Mouse (Mus musculus) forebrain, postnatal 0 days (tissue): Measurements from ENCODE around the gene Foxf2. TPM values are rescaled to one million over a fixed set of nuclear protein-coding genes. Genes with fewer than 3 reads are reported as not detected.

ENCODE experiments used
- ATAC-seq: fragments of 200-750 bp; cut with Nextera tagmentation; 2 replicates; pipeline ENCODE4 v1.8.0; 2017; ENCODE audit warnings: mild to moderate bottlenecking, moderate library complexity
- DNase-seq: peaks from one replicate; pipeline ENCODE4 v3.0.0-alpha.2; 2015
- H3K27ac ChIP-seq: fragments of 300-500 bp; sonication (generic); 2 replicates; pipeline ENCODE4 v1.5.1; 2014; ENCODE audit warnings: low read depth, mild to moderate bottlenecking, antibody characterized with exemption, low read length, moderate library complexity, mixed read lengths
- H3K27me3 ChIP-seq: fragments of 300-500 bp; sonication (generic); 2 replicates; pipeline ENCODE4 v1.6.1; 2014; ENCODE audit warnings: mild to moderate bottlenecking, low read length, mixed read lengths; ENCODE audit not compliant: insufficient read depth
- H3K36me3 ChIP-seq: fragments of 300-500 bp; sonication (generic); 2 replicates; pipeline ENCODE4 v1.6.1; 2014; ENCODE audit warnings: mild to moderate bottlenecking, moderate library complexity; ENCODE audit not compliant: insufficient read depth
- H3K4me1 ChIP-seq: fragments of 300-500 bp; sonication (generic); 2 replicates; pipeline ENCODE4 v1.6.1; 2014; ENCODE audit warnings: antibody characterized with exemption; ENCODE audit not compliant: insufficient read depth
- H3K4me2 ChIP-seq: fragments of 300-500 bp; sonication (generic); 2 replicates; pipeline ENCODE4 v1.6.1; 2014; ENCODE audit warnings: low read depth, mild to moderate bottlenecking, moderate library complexity
- H3K4me3 ChIP-seq: fragments of 300-500 bp; sonication (generic); 2 replicates; pipeline ENCODE4 v1.5.1; 2014; ENCODE audit warnings: low read depth, low read length, mixed read lengths
- H3K9ac ChIP-seq: fragments of 300-500 bp; sonication (generic); 2 replicates; pipeline ENCODE4 v1.6.1; 2014; ENCODE audit warnings: mild to moderate bottlenecking
- H3K9me3 ChIP-seq: fragments of 300-500 bp; sonication (generic); 2 replicates; pipeline ENCODE4 v1.6.1; 2016; ENCODE audit warnings: low read length
- CTCF ChIP-seq: sonication (generic); IDR thresholded peaks from 2 replicates; pipeline ENCODE4 v1.5.1; 2016; ENCODE audit warnings: antibody characterized with exemption, control low read depth, low read depth
- WGBS: fragments of 180-500 bp; shearing (Covaris S2); extraction: QIAGEN DNeasy Blood & Tissue Kit; methylation state at CpG from one replicate; pipeline ENCODE4 v1.1.7; 2014; 5-methylcytosine and 5-hydroxymethylcytosine counted together
- polyA plus RNA-seq: library from polyadenylated mRNA; unstranded; fragments of >200 nt; fragmentation: Nextera tagmentation; extraction: Ambion mirVana; gene quantifications from 2 replicates; pipeline ENCODE4 v1.2.1, GENCODE M21; 2015
- total RNA-seq: library from RNA; depleted of rRNA; stranded (reverse); fragments of >200 nt; gene quantifications from 2 replicates; pipeline ENCODE4 v1.2.3, GENCODE M21; 2014

Gene Foxf2
- total and polyA plus RNA-seq, 2 experiments from 2014 or later: 5.7 to 7.8 TPM

- 3% methylated on average over 33 of the region's 33 CpGs for WGBS
- H3K27ac ChIP-seq: no peak overlapping the region
- DNase-seq (no peak), ATAC-seq (no peak)
- H3K9me3 ChIP-seq: no peaks in the 10 kb centered on the region
- no peak overlapping the region for H3K4me3 ChIP-seq
- H3K4me1 ChIP-seq: no peaks in the 10 kb centered on the region
- H3K4me2 ChIP-seq: peak overlapping the region; percentile 20; the same call in 1 of the 2 replicates
- no peak for TF ChIP-seq CTCF
- H3K9ac ChIP-seq: no peak overlapping the region
- peaks cover 94% of the 10 kb centered on the region for H3K27me3 ChIP-seq
- H3K36me3 ChIP-seq: no peaks in the 10 kb centered on the region
Observed at GRCm38 (mm10) chr13:31619826-31620498, 5.7 kb upstream of the Foxf2 start.

GRCm38 (mm10) chr13:31620499-31620847, 5.1 kb upstream of the Foxf2 start:
- TF ChIP-seq CTCF: no peak
- H3K9me3 ChIP-seq: no peaks in the 10 kb centered on the region
- no peaks in the 10 kb centered on the region for H3K36me3 ChIP-seq
- no peak overlapping the region for H3K9ac ChIP-seq
- no peak overlapping the region for H3K27ac ChIP-seq
- ATAC-seq (no peak), DNase-seq (no peak)
- H3K4me2 ChIP-seq: peak overlapping the region; percentile 20; the same call in 1 of the 2 replicates
- no peak overlapping the region for H3K4me3 ChIP-seq
- peaks cover 94% of the 10 kb centered on the region for H3K27me3 ChIP-seq
- no peaks in the 10 kb centered on the region for H3K4me1 ChIP-seq
- WGBS: 1% methylated on average over 10 of the region's 10 CpGs

GRCm38 (mm10) chr13:31620937-31621336, 4.7 kb upstream of the Foxf2 start:
- WGBS: 5% methylated on average over 4 of the region's 4 CpGs
- Histone ChIP-seq H3K4me2 (no peak overlapping the region), H3K27ac (no peak overlapping the region), H3K9me3 (no peaks in the 10 kb centered on the region), H3K4me3 (no peak overlapping the region), H3K36me3 (no peaks in the 10 kb centered on the region), H3K9ac (no peak overlapping the region), H3K27me3 (peaks cover 94% of the 10 kb centered on the region), H3K4me1 (no peaks in the 10 kb centered on the region)
- ATAC-seq: no peak
- DNase-seq: no peak
- TF ChIP-seq CTCF: no peak

GRCm38 (mm10) chr13:31621741-31622140, 3.9 kb upstream of the Foxf2 start:
- no peak for DNase-seq
- no peak for TF ChIP-seq CTCF
- peaks cover 90% of the 10 kb centered on the region for H3K27me3 ChIP-seq
- WGBS: 5% methylated on average over 9 of the region's 9 CpGs
- no peak overlapping the region for H3K4me3 ChIP-seq
- H3K4me1 ChIP-seq: 0 out of 2 replicates have a peak, but pooled peaks cover 7% of the 10 kb centered on the region
- no peaks in the 10 kb centered on the region for H3K9me3 ChIP-seq
- no peaks in the 10 kb centered on the region for H3K36me3 ChIP-seq
- no peak overlapping the region for H3K27ac ChIP-seq
- no peak for ATAC-seq
- no peak overlapping the region for H3K4me2 ChIP-seq
- H3K9ac ChIP-seq: no peak overlapping the region

- Histone ChIP-seq H3K4me1 (0 out of 2 replicates have a peak, but pooled peaks cover 7% of the 10 kb centered on the region), H3K27me3 (peaks cover 90% of the 10 kb centered on the region), H3K27ac (no peak overlapping the region), H3K4me3 (no peak overlapping the region), H3K36me3 (no peaks in the 10 kb centered on the region), H3K9ac (no peak overlapping the region), H3K4me2 (no peak overlapping the region), H3K9me3 (no peaks in the 10 kb centered on the region)
- no peak for DNase-seq
- TF ChIP-seq CTCF: no peak
- no peak for ATAC-seq
- WGBS: 8% methylated on average over 3 of the region's 3 CpGs
Observed at GRCm38 (mm10) chr13:31622371-31622770, 3.2 kb upstream of the Foxf2 start.

GRCm38 (mm10) chr13:31623291-31623690, 2.3 kb upstream of the Foxf2 start:
- no peaks in the 10 kb centered on the region for H3K9me3 ChIP-seq
- no peak for TF ChIP-seq CTCF
- no peak overlapping the region for H3K27ac ChIP-seq
- no peak overlapping the region for H3K9ac ChIP-seq
- H3K4me3 ChIP-seq: no peak overlapping the region
- H3K4me1 ChIP-seq: 0 out of 2 replicates have a peak, but pooled peaks cover 7% of the 10 kb centered on the region
- DNase-seq (no peak), ATAC-seq (no peak)
- WGBS: 8% methylated on average over 6 of the region's 6 CpGs
- H3K36me3 ChIP-seq: no peaks in the 10 kb centered on the region
- no peak overlapping the region for H3K4me2 ChIP-seq
- H3K27me3 ChIP-seq: peaks cover 91% of the 10 kb centered on the region

GRCm38 (mm10) chr13:31623906-31624860, 1.4 kb upstream of the Foxf2 start:
- H3K27me3 ChIP-seq: peaks cover 92% of the 10 kb centered on the region
- H3K4me3 ChIP-seq: no peak overlapping the region
- 2% methylated on average over 20 of the region's 20 CpGs for WGBS
- no peak overlapping the region for H3K4me2 ChIP-seq
- H3K4me1 ChIP-seq: 0 out of 2 replicates have a peak, but pooled peaks cover 7% of the 10 kb centered on the region
- no peaks in the 10 kb centered on the region for H3K36me3 ChIP-seq
- DNase-seq (no peak), ATAC-seq (no peak)
- H3K9ac ChIP-seq: no peak overlapping the region
- TF ChIP-seq CTCF: no peak
- no peaks in the 10 kb centered on the region for H3K9me3 ChIP-seq
- H3K27ac ChIP-seq: no peak overlapping the region
